Mouse (Mus musculus): ENCODE data around the gene Poglut1. TPM values are rescaled to one million over a fixed set of nuclear protein-coding genes. Genes with fewer than 3 reads are reported as not detected.

Gene Poglut1
- polyA plus RNA-seq, 1 experiment = 27.8 TPM

GRCm38 (mm10) chr16:38587163-38587562 lies 37.1 kb upstream of the Poglut1 start:
- TF ChIP-seq CTCF (IDR thresholded peaks at IDR 0.05; ENCODE audit: insufficient read depth, low read length) (no peak), POLR2A (IDR thresholded peaks at IDR 0.05; ENCODE audit: borderline replicate concordance, extremely low read depth, low read depth, low read length) (no peak)
- 92% methylated on average over 5 of the region's 5 CpGs for WGBS
- no peak overlapping the region for H3K4me3 ChIP-seq (replicated peaks; ENCODE audit: extremely low read depth, low read depth, low read length)
- H3K4me1 ChIP-seq (ENCODE audit: control insufficient read depth, insufficient read depth, low read length) = no peaks in the 10 kb centered on the region
- DNase-seq = no peak

GRCm38 (mm10) chr16:38585186-38585585 lies 35.1 kb upstream of the Poglut1 start:
- no peak for TF ChIP-seq POLR2A (IDR thresholded peaks at IDR 0.05; ENCODE audit: borderline replicate concordance, extremely low read depth, low read depth, low read length)
- TF ChIP-seq CTCF (IDR thresholded peaks at IDR 0.05; ENCODE audit: insufficient read depth, low read length) = no peak
- H3K4me1 ChIP-seq (ENCODE audit: control insufficient read depth, insufficient read depth, low read length) = no peaks in the 10 kb centered on the region
- WGBS = 78% methylated on average over 5 of the region's 5 CpGs
- DNase-seq = no peak
- H3K4me3 ChIP-seq (replicated peaks; ENCODE audit: extremely low read depth, low read depth, low read length) = no peak overlapping the region

GRCm38 (mm10) chr16:38584761-38585160 lies 34.7 kb upstream of the Poglut1 start:
- no peak for DNase-seq
- Histone ChIP-seq H3K4me3 (replicated peaks; ENCODE audit: extremely low read depth, low read depth, low read length) (no peak overlapping the region), H3K4me1 (ENCODE audit: control insufficient read depth, insufficient read depth, low read length) (no peaks in the 10 kb centered on the region)
- WGBS = 87% methylated on average over 7 of the region's 7 CpGs
- no peak for TF ChIP-seq POLR2A (IDR thresholded peaks at IDR 0.05; ENCODE audit: borderline replicate concordance, extremely low read depth, low read depth, low read length)
- TF ChIP-seq CTCF (IDR thresholded peaks at IDR 0.05; ENCODE audit: insufficient read depth, low read length) = no peak

- Histone ChIP-seq H3K4me3 (replicated peaks; ENCODE audit: extremely low read depth, low read depth, low read length) (no peak overlapping the region), H3K4me1 (ENCODE audit: control insufficient read depth, insufficient read depth, low read length) (no peaks in the 10 kb centered on the region)
- 87% methylated on average over 3 of the region's 3 CpGs for WGBS
- TF ChIP-seq CTCF (IDR thresholded peaks at IDR 0.05; ENCODE audit: insufficient read depth, low read length) (no peak), POLR2A (IDR thresholded peaks at IDR 0.05; ENCODE audit: borderline replicate concordance, extremely low read depth, low read depth, low read length) (no peak)
- no peak for DNase-seq
These were observed 21.4 kb upstream of the Poglut1 start for GRCm38 (mm10) chr16:38571481-38571880.

GRCm38 (mm10) chr16:38568192-38568591 lies 18.1 kb upstream of the Poglut1 start:
- 96% methylated on average over 5 of the region's 5 CpGs for WGBS
- no peak for TF ChIP-seq CTCF (IDR thresholded peaks at IDR 0.05; ENCODE audit: insufficient read depth, low read length)
- no peak for TF ChIP-seq POLR2A (IDR thresholded peaks at IDR 0.05; ENCODE audit: borderline replicate concordance, extremely low read depth, low read depth, low read length)
- DNase-seq = no peak
- Histone ChIP-seq H3K4me3 (replicated peaks; ENCODE audit: extremely low read depth, low read depth, low read length) (no peak overlapping the region), H3K4me1 (ENCODE audit: control insufficient read depth, insufficient read depth, low read length) (no peaks in the 10 kb centered on the region)

GRCm38 (mm10) chr16:38563516-38563915 lies 13.5 kb upstream of the Poglut1 start:
- DNase-seq = no peak
- WGBS = 17% methylated on average over 10 of the region's 10 CpGs
- H3K4me1 ChIP-seq (ENCODE audit: control insufficient read depth, insufficient read depth, low read length) = no peaks in the 10 kb centered on the region; the same call in 1 of the 2 replicates
- no peak for TF ChIP-seq CTCF (IDR thresholded peaks at IDR 0.05; ENCODE audit: insufficient read depth, low read length)
- H3K4me3 ChIP-seq (replicated peaks; ENCODE audit: extremely low read depth, low read depth, low read length) = no peak overlapping the region

- no peak for DNase-seq
- TF ChIP-seq CTCF (IDR thresholded peaks at IDR 0.05; ENCODE audit: insufficient read depth, low read length) = no peak
- TF ChIP-seq POLR2A (IDR thresholded peaks at IDR 0.05; ENCODE audit: borderline replicate concordance, extremely low read depth, low read depth, low read length) = no peak
- no peaks in the 10 kb centered on the region; the same call in 1 of the 2 replicates for H3K4me1 ChIP-seq (ENCODE audit: control insufficient read depth, insufficient read depth, low read length)
- under 1% methylated on average over 25 of the region's 25 CpGs for WGBS
- H3K4me3 ChIP-seq (replicated peaks; ENCODE audit: extremely low read depth, low read depth, low read length) = peak overlapping the region; percentile 100
These were observed 12.9 kb upstream of the Poglut1 start for GRCm38 (mm10) chr16:38562968-38563327.

- WGBS = 6% methylated on average over 37 of the region's 37 CpGs
- peak; percentile 95 for DNase-seq
- Histone ChIP-seq H3K4me1 (ENCODE audit: control insufficient read depth, insufficient read depth, low read length) (no peaks in the 10 kb centered on the region; the same call in 1 of the 2 replicates), H3K4me3 (replicated peaks; ENCODE audit: extremely low read depth, low read depth, low read length) (peak overlapping the region; percentile 100)
- TF ChIP-seq POLR2A (IDR thresholded peaks at IDR 0.05; ENCODE audit: borderline replicate concordance, extremely low read depth, low read depth, low read length) (peak; percentile 98; the same call in 1 of the 2 replicates), CTCF (IDR thresholded peaks at IDR 0.05; ENCODE audit: insufficient read depth, low read length) (no peak)
These were observed 12.3 kb upstream of the Poglut1 start for GRCm38 (mm10) chr16:38562131-38562967.

GRCm38 (mm10) chr16:38558221-38558748 lies 8.2 kb upstream of the Poglut1 start, which contains the start of gene Tmem39a:
Gene Tmem39a, plus strand, starts transcription at chr16:38558698.
- TF ChIP-seq CTCF (IDR thresholded peaks at IDR 0.05; ENCODE audit: insufficient read depth, low read length) = no peak
- no peak for TF ChIP-seq POLR2A (IDR thresholded peaks at IDR 0.05; ENCODE audit: borderline replicate concordance, extremely low read depth, low read depth, low read length)
- H3K4me1 ChIP-seq (ENCODE audit: control insufficient read depth, insufficient read depth, low read length) = no peaks in the 10 kb centered on the region; the same call in 1 of the 2 replicates
- 86% methylated on average over 3 of the region's 3 CpGs for WGBS
- no peak for DNase-seq
- no peak within 1 kb of the TSS for H3K4me3 ChIP-seq (replicated peaks; ENCODE audit: extremely low read depth, low read depth, low read length)

GRCm38 (mm10) chr16:38555988-38556387 lies 5.9 kb upstream of the Poglut1 start:
- no peak for TF ChIP-seq POLR2A (IDR thresholded peaks at IDR 0.05; ENCODE audit: borderline replicate concordance, extremely low read depth, low read depth, low read length)
- no peak for TF ChIP-seq CTCF (IDR thresholded peaks at IDR 0.05; ENCODE audit: insufficient read depth, low read length)

More at GRCm38 (mm10) chr16:38555988-38556387, 5.9 kb upstream of the Poglut1 start:
- Histone ChIP-seq H3K4me3 (replicated peaks; ENCODE audit: extremely low read depth, low read depth, low read length) (no peak overlapping the region), H3K4me1 (ENCODE audit: control insufficient read depth, insufficient read depth, low read length) (no peaks in the 10 kb centered on the region)
- DNase-seq = no peak
- WGBS = 78% methylated on average over 3 of the region's 3 CpGs
